Mouse (Mus musculus): ENCODE results near the gene Higd2a.
A peak's percentile ranks its signal among the peaks of the same experiment; 100 is the strongest.
"Not testable (repeated sequence)": the region's sequence is repeated elsewhere in the genome, so short reads cannot be mapped to it uniquely, and the experiment has no call there.

The Higd2a gene

GRCm38 (mm10) chr13:54582126-54582525, 7.9 kb upstream of the Higd2a start:
- no peak for DNase-seq (ENCODE audit: low read depth, low spot score)

DNA sequence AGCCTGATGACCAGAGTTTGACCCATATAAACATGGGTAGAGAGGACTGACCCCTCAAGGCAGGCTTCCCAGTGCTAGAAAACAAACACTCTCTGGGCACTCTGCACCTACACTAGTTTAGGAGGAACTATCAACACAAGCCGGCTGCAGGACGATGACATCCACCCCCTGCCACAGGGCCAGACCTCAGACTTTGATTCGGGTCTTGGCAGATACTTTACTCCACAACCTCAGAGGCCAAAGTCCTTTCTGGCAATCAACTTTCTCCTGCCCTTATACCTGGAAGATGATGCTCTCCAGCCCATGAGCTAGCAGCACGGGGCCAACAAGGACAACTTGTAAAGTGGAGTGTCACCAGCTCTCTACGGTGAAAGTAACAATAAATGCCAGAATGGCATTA, 7.1 kb upstream of the Higd2a start:
- DNase-seq (ENCODE audit: low read depth, low spot score): no peak

- DNase-seq (ENCODE audit: low read depth, low spot score): no peak
These were observed 4.2 kb upstream of the Higd2a start for GRCm38 (mm10) chr13:54585831-54586230.

DNA sequence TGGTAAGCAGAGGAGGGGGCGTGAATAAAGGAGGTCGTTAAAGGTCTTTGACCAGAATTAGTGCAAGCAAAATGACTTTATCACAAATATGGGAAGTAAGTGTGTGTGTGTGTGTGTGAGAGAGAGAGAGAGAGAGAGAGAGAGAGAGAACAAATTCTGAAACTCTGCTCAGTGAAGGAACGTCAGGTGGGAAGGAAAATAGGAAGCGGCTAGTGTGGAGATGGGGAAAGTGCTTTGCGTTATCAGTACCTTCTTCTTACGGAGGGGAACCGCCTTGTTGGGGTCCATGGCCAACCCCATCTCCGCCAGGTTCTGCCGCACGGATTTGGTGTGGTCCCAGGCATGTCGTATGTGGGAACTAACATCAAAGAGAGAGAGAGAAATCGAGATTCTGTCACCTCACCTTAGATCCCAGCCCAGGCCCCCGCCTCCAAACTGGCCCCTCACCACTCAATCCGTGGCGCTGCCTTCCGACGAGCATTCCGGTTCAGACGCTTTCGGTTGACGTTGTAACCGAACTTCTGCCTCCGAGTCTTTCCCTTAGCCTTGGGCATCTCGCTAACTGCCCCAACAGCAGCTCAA, 502 bp upstream of the Higd2a start:
- no peak for DNase-seq (ENCODE audit: low read depth, low spot score)

GRCm38 (mm10) chr13:54591776-54592356, 1.9 kb downstream of the Higd2a start:
- no peak for DNase-seq (ENCODE audit: low read depth, low spot score)

DNA sequence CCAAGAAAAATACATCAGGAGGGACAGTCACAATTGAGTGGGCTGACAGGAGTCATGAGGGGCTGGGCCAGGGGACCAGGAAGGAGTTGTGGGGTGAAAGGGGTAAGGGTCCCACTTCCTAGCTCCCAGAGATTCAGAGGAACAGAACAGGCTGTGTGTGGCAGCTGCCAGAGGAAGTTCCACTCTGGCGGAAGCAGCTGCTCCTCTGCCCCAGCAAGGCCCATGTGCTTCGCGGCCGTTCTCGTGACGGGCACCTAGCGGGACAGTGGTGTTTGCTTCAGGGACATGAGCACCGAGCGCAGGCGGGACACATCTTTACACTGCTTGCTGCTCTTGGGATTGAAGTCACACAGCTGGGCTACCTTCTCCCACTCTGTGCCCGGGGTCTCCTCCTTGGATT, 3.6 kb downstream of the Higd2a start:
- no peak for DNase-seq (ENCODE audit: low read depth, low spot score)

DNA sequence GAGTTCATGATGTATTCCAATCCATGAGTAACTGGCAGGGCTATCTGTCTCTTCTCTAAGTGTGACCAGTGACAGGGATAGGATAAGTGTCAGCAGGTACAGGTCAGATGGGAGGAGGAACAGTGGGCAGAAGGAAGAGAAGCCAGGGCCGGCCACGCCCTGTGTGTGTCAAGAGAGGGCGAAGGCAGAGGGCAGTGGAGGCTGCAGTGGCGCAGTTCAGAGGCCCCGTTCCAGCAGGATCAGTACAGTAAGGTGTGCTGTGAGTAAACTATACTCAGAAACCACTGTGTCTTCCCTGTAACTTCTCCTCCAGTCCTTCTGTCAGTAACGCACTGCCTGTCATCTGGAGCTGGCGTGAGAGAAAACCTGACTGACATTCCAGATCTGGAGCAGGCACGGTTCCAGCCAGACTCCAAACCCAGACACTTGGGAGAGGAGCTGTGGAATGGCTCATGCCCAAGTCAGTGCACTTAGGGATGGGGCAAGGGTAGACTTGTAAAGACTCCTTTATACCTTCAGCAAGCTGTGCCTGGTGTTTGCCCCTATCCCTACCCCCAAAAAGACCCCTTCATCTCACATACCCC, 6.2 kb downstream of the Higd2a start:
- no peak for DNase-seq (ENCODE audit: low read depth, low spot score)

DNA sequence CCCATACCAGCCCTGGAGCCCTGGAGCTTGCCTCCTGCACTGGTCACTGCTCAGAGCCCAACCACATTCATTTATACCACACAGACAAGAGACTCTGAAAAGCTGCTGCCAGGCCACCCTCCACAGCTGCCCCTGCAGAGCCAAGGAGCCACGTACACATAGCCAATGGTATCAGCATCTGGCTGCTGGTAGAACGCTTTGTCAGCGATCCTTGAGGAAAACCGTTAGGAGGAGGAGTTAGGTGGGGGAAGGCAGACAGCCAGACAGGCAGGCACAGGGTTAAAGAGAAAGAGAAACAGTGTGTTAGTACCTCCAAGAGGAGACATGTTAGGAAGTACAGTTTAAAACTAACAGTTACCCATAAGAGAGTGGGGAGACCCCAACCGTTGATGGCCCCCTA, 6.9 kb downstream of the Higd2a start:
- DNase-seq (ENCODE audit: low read depth, low spot score): no peak

- DNase-seq (ENCODE audit: low read depth, low spot score): no peak
These were observed 8.7 kb downstream of the Higd2a start for GRCm38 (mm10) chr13:54598622-54599143.

DNA sequence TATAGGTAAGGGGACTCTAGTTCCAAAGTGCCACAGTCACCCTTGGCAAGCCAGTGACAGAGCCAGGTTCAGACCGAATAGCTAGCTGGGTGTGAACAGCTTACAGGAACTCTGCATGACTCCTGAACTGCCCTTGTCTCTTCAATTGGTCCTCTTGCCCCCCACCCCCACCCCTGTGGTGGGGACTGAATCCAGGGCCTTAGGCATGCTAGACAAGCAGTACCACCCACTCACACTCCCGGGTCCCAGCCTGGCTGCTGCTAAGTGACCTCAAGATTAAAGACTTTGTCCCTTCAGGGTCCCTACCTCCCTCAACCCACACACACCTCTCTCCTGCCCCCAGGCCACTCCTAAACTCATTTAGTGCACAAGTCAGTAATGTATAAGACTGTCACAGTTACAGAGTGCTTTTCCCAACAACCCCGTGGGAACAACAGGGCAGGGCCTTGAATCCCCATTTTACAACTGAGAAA, 12.7 kb downstream of the Higd2a start:
- DNase-seq (ENCODE audit: low read depth, low spot score): no peak

GRCm38 (mm10) chr13:54603501-54603900, 13.5 kb downstream of the Higd2a start:
- DNase-seq (ENCODE audit: low read depth, low spot score): no peak

DNA sequence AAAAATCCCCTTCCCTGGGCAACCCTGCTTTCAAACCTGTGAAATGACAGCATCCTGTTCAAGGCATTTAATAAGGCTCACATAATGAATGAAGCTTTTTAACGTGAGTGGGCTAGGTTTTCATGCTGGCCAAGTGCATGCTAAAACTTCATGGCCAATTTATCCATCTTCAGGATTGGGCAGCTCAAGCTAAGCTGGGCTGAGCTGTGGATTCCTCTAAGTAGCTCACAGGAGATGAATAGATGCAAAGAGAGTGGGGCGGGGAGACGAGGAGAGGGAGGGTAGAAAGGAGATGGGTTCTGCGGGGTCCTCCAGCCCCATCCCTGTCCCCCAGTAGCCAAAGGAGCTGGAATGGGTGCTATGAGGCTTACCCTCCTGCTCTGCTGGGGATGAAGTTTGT, 14.2 kb downstream of the Higd2a start:
- no peak for DNase-seq (ENCODE audit: low read depth, low spot score)

- DNase-seq (ENCODE audit: low read depth, low spot score): no peak
These were observed 15.4 kb downstream of the Higd2a start for GRCm38 (mm10) chr13:54605426-54605825.

DNA sequence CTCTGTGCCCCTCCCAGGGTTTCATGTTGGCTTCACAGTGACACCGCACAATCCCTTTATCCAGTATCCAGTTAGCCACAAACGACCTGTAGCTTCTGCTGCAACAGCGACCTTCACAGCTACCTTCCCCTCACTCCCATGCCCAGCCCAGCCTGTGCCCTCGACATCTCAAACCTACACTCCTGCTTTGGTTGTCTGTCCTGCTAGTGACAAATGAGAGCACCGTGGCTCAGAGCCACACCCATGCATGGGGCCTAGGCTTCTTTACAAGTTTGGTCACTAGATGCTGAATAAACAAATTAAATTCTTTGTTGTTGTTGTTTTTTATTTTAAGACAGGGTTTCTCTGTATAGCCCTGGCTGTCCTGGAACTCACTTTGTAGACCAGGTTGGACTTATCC, 17.2 kb downstream of the Higd2a start:
- no peak for DNase-seq (ENCODE audit: low read depth, low spot score)

DNA sequence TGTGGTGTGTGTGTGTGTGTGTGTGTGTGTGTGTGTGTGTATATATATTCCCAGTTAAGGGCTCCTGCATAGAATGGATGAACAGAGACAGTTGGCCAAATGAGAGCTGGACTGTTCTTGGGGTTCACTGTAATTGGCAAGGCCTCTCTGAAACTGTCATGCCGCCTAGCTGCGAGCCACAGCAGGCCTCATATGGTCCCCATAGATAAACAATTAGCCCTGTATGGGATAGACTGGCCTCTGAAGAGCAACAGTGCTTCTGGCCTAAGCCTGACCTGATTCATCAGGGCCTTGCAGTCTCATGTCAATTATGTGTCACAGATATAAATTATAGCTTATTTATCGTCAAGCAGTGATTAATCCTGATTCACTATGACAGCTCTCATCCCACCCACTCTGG, 18.0 kb downstream of the Higd2a start:
- DNase-seq (ENCODE audit: low read depth, low spot score): no peak

GRCm38 (mm10) chr13:54608666-54609065, 18.7 kb downstream of the Higd2a start:
- no peak for DNase-seq (ENCODE audit: low read depth, low spot score)

DNA sequence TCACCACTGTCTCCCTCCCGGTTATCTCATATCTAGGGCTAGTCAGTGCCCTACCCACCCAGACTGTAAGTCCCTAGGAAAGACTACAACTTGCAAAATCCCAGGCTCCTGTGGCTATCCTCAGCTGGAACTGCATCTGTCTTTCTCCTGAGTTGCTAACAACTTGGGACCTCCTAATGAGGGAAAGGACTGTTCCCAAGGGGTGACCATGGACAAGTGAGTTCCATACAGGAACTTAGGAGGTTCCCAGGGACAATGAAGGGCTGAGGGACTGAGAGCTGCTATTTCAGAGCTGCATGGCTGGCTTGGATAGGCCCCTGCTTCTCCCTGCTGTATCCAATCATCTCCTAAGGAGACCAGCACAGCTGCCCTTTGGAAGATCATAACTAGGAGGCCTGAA, 19.3 kb downstream of the Higd2a start:
- no peak for DNase-seq (ENCODE audit: low read depth, low spot score)

- no peak for DNase-seq (ENCODE audit: low read depth, low spot score)
These were observed 20.6 kb downstream of the Higd2a start for GRCm38 (mm10) chr13:54610613-54610971.

- DNase-seq (ENCODE audit: low read depth, low spot score): peak; percentile 74
These were observed 21.2 kb downstream of the Higd2a start, which contains the start of gene Cltb for GRCm38 (mm10) chr13:54610972-54611754. Cltb (minus strand) TSS chr13:54611344.

DNA sequence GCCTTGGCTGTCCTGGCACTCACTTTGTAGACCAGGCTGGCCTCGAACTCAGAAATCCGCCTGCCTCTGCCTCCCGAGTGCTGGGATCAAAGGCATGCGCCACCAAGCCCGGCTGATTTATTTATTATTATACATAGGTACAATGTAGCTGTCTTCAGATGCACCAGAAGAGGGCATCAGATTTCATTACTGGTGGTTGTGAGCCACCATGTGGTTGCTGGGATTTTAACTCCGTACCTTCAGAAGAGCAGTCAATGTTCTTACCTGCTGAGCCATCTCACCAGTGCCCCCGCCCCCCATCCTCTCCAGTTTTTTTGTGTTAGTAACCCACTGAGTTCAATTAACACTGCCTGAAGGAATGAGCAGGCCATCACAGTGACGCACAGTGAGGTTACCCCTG, 23.1 kb downstream of the Higd2a start:
- DNase-seq (ENCODE audit: low read depth, low spot score): not testable (repeated sequence)

- no peak for DNase-seq (ENCODE audit: low read depth, low spot score)
These were observed 26.3 kb downstream of the Higd2a start for GRCm38 (mm10) chr13:54616307-54616706.

GRCm38 (mm10) chr13:54616998-54617397, 27.0 kb downstream of the Higd2a start:
- no peak for DNase-seq (ENCODE audit: low read depth, low spot score)
